Comparison of ENCODE assay signal across 28 mouse cellular contexts in genomic region chr9:117093551-117093950, GRCm38 (mm10).
"Had no signal": no experiment of that assay in that cellular context is flagged by ENCODE, and none has a peak within 500 bp of the region (broad histone marks: within the 10 kb centered on the region; RNA-seq: fewer than 3 reads in every experiment).

No protein-coding gene starts in this region.

- H3K27me3 ChIP-seq: embryonic facial prominence, embryonic 12.5 days; embryonic facial prominence, embryonic 13.5 days; embryonic facial prominence, embryonic 15.5 days; forebrain, embryonic 12.5 days; forebrain, embryonic 13.5 days; forebrain, embryonic 15.5 days had no signal

- H3K36me3 ChIP-seq: embryonic facial prominence, embryonic 10.5 days; embryonic facial prominence, embryonic 15.5 days; forebrain, embryonic 10.5 days; forebrain, embryonic 12.5 days; forebrain, embryonic 15.5 days had no signal

- H3K4me3 ChIP-seq: embryonic facial prominence, embryonic 10.5 days; embryonic facial prominence, embryonic 12.5 days; embryonic facial prominence, embryonic 13.5 days; embryonic facial prominence, embryonic 15.5 days; erythroblast, embryonic 14.5 days; forebrain, embryonic 10.5 days; forebrain, embryonic 12.5 days; forebrain, embryonic 13.5 days; forebrain, embryonic 15.5 days; gastrocnemius, adult 2 months; heart, adult 2 months had no signal

- ATAC-seq: forebrain, embryonic 13.5 days; forebrain, embryonic 14.5 days; forebrain, embryonic 15.5 days; forebrain, embryonic 16.5 days; forebrain, postnatal 0 days had no signal

- H3K4me2 ChIP-seq: embryonic facial prominence, embryonic 12.5 days; embryonic facial prominence, embryonic 13.5 days; embryonic facial prominence, embryonic 15.5 days; forebrain, embryonic 12.5 days; forebrain, embryonic 13.5 days; forebrain, embryonic 15.5 days had no signal

- H3K4me1 ChIP-seq: forebrain, embryonic 10.5 days; forebrain, embryonic 12.5 days; forebrain, embryonic 13.5 days had no signal

- DNase-seq: cerebellum, adult 2 months; cerebellum, adult 8-10 months; cerebellum, adult 9-10 months; cerebellum, adult 9-11 months; cerebellum, postnatal 10 days; cerebellum, postnatal 14 days; cerebellum, postnatal 25 days; cerebellum, postnatal 36 days; embryo, embryonic 11 days; forebrain, postnatal 0 days; gastrocnemius, adult 2 months; gastrocnemius, postnatal 10 days; gastrocnemius, postnatal 14 days; gastrocnemius, postnatal 25 days; gastrocnemius, postnatal 36 days; heart, adult 18-20 months; heart, adult 2 months had no signal

- H3K9me3 ChIP-seq: embryonic facial prominence, embryonic 10.5 days; embryonic facial prominence, embryonic 12.5 days; embryonic facial prominence, embryonic 13.5 days; embryonic facial prominence, embryonic 15.5 days; forebrain, embryonic 10.5 days; forebrain, embryonic 12.5 days; forebrain, embryonic 13.5 days; forebrain, embryonic 15.5 days had no signal

- H3K9ac ChIP-seq: embryonic facial prominence, embryonic 12.5 days; embryonic facial prominence, embryonic 13.5 days; embryonic facial prominence, embryonic 15.5 days; forebrain, embryonic 12.5 days; forebrain, embryonic 13.5 days; forebrain, embryonic 15.5 days; forebrain, postnatal 0 days had no signal

- H3K27ac ChIP-seq: embryonic facial prominence, embryonic 10.5 days; embryonic facial prominence, embryonic 12.5 days; embryonic facial prominence, embryonic 13.5 days; embryonic facial prominence, embryonic 15.5 days; forebrain, embryonic 10.5 days; forebrain, embryonic 12.5 days; forebrain, embryonic 13.5 days; forebrain, embryonic 15.5 days; gastrocnemius, adult 2 months; heart, adult 2 months had no signal
